Mouse (Mus musculus): ENCODE results near the gene Nlgn2. TPM values are rescaled to one million over a fixed set of nuclear protein-coding genes. Genes with fewer than 3 reads are reported as not detected.
A peak's percentile ranks its signal among the peaks of the same experiment; 100 is the strongest.

Gene Nlgn2
- polyA plus RNA-seq, 1 experiment, result 18.3 TPM

DNA sequence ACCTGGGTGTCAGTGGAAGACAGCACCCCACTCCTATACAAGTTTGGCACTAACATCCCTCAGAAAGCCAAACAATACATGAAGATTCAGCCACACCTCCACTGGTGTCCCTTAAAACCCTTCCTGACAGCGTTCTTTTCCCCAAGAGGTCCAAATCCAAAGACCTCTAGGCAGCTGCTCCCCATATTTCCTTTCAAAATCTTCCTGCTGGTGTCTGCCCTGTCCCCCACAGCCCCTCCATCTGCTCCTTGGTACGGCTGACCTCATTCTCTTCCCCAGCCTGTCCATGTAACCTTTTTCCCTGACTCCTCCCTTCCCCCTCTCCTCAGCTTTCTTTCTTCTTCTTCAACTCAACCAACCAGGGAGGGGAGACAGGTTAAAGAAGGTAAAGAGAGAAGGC is 14.1 kb downstream of the Nlgn2 start:
- DNase-seq (ENCODE audit: low spot score), result no peak

DNA sequence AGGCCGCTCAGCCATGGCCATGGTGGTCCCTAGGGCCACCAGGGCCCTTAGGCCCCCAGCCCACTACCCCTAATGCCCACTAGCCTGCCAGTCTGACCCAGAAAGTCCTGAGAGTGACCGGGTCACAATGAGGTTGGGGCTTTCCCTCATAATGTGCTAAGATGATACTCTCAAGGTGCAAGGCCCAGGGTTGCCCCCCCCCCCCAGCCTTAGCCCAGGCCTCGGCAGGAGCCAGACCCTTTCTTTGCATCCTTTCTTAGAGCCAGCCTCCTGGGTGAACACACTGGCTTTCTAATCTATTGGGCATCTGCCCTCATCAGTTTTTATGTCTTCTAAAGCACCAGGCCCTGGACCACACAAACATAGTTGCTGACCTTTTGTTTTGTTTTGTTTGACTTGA is 15.5 kb downstream of the Nlgn2 start, which contains the start of gene Spem1:
Gene Spem1, minus strand, starts transcription at position 101 of the 400 bp plus-strand sequence.
- no peak for DNase-seq (ENCODE audit: low spot score)

DNA sequence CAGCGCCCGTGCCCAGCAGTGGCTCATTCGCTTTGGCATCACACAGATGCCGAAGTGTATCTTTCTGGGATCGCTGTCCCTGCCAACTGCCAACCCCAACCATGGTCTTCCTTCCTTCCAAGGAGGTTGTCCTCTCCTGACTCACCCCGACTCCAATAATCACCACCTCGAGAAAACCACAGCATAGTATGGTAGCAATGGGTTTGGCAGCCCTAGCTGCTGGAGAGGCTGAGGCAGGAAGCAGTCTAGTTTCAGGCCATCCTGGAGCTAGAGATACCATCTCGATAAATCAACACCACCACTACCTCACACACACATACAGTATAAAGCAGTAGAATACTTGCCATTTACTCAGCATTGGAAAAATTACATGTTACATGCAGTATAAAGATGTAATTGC is 18.7 kb downstream of the Nlgn2 start:
- no peak for DNase-seq (ENCODE audit: low spot score)

DNA sequence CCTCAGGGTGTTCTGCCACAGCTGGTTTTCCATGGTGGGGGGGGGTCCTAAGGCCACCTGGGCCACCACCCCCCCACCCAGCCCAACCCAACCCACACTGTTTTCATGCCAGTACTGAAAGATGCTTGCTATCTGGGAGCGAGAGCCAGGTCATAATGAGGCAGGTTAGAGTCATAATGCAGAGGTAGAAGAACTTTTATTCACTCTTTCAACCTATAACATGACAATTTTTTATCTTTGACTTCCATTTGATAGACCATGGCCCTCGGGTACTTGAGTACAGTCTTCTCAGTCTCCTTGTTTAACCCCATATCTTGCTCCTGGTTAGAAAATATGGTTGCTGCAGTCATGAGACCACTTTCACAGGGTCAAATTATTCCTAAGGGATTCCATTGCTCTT is 19.2 kb downstream of the Nlgn2 start, which contains the start of gene Spem2:
Gene Spem2, minus strand, starts transcription at position 101 of the 400 bp plus-strand sequence.
- DNase-seq (ENCODE audit: low spot score), result no peak

DNA sequence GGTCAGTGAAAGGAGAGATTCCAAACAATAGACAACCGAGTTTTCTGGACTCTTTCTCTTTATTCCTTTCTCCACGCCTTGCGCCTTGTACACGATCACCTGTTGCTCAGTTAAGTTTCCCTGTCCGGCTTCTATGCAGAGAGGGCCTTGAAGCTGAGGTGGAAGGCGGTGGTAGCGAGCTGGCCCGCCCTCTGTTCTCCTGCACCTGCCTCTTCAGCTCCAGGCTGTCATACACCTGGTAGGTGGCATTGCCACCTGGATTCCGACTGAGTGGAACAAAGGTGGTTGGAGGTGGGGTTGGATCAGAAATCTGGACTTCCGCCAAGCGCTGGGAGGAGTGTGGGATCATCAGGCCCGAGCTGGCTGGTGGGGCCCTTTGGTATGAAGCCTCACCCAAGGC is 21.1 kb downstream of the Nlgn2 start:
- no peak for DNase-seq (ENCODE audit: low spot score)

DNA sequence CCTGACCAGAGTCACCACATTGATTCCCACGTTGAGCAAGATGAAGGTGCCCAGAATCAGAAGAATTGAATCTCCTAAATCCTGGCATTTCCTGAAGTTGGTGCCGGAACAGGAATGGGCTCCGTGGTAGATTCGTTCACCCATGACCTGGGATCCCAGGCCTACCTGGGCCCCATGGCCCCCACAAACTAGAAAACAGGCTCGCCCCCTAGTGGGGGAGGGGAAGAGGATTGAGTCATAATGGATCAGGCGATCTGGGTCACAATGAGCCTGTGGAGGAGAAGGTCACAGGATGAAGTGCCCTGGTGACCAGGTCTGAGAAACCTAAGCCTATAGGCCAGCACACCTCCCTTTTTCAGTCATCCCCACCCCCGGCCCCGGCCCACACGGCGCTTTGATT is 22.4 kb downstream of the Nlgn2 start, which contains the start of gene Gm39566:
Gene Gm39566, minus strand, starts transcription at position 144 of the 400 bp plus-strand sequence.
- DNase-seq (ENCODE audit: low spot score), result no peak

DNA sequence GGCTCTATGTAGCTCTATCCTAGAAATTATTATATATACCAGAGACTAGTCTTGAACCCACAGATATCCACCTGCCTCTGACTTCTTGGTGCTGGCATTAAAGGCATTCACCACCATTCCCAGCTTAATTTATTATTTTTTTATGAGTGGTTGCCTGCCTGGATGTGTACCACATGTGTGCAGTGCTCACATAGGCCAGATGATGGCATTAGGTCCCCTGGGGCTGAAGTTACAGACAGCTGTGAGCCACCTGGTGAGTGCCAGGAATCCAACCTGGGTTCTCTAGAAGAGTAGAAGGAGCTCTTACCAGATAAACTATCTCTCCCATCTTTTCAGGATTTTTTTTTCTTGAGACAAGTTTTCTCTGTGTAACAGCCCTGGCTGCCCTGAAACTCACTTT is 27.3 kb downstream of the Nlgn2 start:
- no peak for DNase-seq (ENCODE audit: low spot score)

DNA sequence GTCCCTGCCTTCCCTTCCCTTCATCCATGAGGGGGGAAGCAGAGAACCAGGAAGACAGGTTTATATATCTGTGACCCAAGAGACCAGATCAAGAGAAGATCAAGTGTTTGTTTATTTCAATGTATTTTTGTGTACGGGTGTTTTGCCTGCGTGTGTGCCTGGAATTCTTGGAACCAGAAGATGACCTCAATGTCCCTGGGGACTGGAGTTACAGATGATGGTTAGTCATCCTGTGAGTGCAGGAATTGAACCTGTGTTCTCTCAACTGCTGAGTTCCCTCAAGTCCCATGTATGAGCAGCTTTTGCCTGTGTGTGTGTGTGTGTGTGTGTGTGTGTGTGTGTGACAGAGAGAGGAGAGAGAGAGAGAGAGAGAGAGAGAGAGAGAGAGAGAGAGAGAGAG is 29.9 kb downstream of the Nlgn2 start:
- no peak for DNase-seq (ENCODE audit: low spot score)

DNA sequence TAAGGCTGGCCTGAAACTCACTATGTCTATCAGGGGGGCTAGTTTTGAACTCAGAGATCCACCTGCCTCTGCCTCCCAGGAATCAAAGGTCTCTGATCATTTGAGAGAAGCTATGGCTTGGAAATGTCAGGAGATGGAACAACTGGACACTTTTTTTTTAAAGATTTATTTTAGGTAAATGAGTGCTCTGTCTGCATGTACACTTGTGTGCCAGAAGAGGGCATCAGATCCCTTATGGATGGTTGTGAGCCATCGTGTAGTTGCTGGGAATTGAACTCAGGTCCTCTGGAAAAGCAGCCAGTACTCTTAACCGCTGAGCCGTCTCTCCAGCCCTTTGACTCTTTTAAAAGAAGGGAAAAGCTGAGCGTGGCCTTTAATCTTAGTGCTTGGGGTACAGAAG is 31.2 kb downstream of the Nlgn2 start:
- no peak for DNase-seq (ENCODE audit: low spot score)

DNA sequence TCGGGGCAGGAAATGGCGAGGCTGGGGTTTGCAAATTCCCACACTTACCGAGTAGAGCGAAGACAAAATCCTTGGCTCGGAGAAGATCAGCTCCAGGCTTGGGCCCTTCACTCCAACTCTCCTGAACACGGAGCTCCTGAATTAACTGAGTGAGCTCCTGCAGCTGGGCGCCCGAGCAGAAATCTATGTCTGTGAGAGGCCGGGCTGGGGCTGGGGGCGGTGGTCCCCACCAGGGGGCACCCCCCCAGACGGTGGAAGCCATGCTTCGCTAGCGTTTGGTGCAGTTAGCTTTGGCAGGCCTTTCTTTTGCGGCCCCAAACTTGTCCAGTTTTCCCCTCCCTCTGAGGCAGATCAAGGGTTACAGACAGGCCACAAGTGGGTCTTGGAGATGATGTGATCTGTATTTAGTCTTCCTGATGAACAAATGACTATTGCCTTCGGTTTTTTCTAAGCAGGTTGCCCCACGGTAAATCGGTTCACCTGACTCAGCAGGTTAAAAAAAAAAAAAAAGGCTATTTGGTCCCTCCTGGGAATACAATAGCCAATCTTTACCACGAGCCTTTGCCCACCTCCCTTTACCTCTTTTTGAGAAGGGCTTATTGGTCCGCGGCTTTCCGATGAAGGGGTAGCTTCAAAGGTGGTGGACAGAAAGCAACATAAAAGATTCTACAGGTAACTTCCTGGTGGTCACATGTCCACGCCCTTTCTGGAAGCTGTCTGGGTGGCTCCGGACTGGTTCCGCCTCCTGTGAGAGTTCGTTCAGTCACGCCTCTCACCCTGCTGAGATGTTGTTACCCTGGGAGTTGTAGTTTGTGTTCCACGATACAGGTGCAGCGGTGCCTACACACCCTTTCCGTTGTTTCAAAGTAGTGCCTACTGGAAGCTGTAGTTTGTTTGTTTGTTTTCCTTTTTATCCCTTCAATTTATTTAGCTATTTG is 32.3 kb downstream of the Nlgn2 start, which contains the start of gene Tmem102:
Gene Tmem102, minus strand, starts transcription at position 653 of the 938 bp plus-strand sequence.
- no peak for DNase-seq (ENCODE audit: low spot score)

DNA sequence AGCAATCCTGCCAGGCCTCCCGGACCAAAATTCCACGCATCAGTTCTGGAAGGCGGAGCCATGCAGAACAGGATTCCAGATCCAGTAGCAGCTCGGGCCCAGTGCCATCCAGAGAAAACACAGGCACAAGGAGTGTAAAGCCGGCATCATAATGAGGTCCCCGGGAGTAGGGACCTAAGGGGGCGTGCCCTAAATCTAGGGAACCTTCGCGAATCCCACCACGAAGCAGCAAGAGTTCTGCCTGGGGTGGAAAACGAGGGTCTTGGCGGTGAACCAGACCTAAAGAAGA is 33.0 kb downstream of the Nlgn2 start:
- no peak for DNase-seq (ENCODE audit: low spot score)

DNA sequence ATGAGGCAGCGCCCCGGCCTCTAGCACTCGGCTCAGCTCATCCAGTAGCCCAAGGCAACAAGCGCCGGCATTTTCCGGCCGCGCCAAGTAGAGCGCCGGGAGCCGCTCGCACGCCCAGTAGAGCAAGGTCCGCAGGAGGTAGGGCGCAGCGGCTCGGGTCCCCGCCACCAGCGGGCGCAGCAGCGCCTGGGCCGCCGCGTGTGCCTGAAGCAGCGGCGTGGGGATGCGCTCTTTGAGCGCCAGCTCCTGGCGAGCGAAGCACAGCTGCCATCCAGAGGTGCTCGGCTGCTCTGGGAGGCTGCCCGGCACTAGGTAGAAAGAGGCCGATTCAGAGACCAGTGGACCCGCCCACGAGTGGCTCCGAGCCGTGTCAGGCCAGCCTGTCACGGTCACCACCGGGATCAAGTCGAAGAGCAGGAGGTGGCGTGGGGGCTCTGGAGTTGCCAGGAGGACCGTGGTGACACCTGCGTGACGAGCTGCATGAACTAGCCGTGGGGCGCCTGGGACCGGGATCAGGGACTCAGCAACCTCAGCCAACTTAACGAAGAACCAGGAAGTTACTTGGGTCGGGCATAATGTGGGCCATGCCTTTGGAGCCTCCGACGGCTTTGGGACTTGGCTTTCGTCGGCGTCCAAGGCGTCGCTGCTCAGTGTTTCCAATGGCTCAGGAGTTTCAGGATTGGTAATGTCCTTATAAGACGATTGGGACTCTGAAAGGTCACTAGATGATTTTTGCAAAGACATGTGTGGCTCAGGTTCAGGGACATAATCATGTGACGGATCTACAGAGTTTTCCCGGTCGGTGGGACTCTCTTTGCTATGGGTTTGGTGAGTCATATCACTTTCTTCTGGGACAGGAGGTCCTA is 33.6 kb downstream of the Nlgn2 start:
- peak; percentile 66 for DNase-seq (ENCODE audit: low spot score)

DNA sequence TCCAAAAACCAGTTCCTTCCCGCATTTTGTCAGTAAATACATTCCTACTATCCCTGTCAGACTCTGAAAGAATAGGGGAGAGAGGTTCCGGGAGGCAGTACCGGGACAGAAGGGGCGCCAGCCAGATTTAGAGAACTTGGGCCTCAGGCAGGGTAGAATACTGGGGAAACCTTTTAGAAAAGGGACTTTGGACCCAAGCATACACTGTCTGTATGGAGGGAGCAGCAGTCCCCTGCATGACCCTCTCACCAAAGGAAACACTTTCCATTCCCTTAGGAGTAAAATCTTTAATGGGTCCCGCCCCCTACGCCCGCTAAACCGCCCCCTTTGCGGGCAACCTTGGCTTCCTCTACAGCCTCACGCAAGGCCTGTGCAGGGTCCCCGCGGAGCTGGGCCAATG is 34.3 kb downstream of the Nlgn2 start:
- no peak for DNase-seq (ENCODE audit: low spot score)

DNA sequence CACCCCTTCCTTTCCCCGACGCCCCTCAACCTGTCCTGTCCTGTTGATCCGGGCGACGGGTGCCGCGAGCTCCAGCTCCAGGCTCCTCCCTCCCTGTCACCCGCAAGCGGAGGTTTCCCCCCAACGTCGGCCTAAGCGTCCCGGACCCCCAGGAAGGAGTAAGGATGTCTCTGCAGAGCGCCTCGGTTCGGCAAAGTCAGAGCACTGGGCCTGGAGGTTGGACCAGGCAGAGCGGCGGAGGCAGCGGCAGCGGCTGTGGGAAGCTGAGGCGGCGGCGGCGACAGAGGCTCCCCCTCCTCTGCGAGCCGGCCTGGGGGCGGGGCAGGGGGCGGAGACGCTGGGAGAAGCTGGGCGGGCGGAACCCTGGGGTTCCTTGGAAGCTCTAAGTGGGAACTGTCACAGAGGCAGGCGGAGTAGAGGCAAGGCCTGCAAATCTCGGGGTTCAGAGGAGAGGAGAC is 34.9 kb downstream of the Nlgn2 start:
- DNase-seq (ENCODE audit: low spot score), result peak; percentile 75

DNA sequence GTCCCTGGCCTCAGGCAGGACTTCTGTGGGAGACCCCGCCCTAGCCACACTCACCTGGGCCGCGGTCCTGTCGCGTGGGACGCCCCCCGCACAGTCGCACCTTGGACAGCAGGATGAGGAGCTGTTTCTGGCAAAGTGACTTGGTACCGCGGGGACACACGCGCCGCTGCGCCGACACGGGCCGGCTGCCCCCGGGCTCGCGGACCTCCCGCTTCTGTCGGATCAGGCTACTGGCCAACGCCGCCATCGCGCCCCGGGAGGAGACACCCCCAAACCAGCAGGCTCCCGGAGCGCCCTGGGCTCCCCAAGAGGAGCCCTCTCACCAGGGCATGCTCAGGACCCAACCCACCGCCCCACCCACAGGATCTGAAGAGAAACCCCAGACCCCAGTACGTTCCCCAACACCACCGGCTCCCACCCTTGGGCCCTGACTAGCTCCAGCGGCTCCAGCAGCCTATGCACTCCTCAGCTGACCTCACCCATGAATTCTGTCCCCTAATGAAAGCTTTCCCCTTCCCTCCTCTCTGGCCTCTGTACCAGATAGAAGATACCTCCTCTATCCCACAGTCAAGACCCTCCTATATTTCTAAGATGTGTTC is 36.1 kb downstream of the Nlgn2 start, which contains the start of gene Fgf11:
Gene Fgf11, minus strand, starts transcription at position 479 of the 599 bp plus-strand sequence.
- no peak for DNase-seq (ENCODE audit: low spot score)

DNA sequence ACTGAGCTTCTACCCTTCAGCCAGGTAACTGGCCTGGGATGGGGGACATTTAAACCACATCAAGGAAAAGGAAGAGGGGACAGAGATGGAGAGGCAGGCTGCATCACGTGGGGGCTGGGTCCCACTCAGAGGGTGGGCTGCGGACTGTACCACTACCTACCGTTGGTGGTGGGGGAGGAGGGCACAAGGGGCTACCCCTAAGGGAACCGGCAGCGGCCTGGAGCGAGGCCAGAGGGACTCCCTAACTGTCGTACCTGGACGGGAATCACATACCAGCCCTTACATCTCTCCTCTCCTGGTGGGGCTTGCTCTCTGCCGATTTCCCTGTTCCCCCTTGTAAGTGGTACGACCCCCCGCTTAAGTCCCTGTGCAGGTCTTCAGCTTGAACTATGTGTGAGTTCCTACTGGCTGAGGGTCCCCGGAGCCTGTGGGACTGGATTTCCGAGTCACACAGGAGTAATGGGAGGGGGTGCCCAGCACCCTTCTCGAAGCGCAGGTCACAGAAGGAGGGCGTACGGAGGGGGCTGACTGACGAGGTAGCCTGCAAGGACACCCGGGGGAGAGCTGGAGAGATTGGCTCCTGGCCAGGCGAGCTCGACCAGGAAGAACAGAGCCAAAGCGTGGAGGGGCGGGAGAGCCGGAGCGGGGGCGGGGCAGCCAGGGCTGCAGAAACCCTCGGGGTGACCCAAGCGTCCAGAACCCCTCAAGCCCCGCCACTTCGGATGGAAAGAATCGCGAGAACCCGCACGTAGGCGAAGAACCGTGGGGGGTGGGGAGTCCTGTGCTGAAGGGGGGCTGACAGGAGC is 37.0 kb downstream of the Nlgn2 start:
- no peak for DNase-seq (ENCODE audit: low spot score)

DNA sequence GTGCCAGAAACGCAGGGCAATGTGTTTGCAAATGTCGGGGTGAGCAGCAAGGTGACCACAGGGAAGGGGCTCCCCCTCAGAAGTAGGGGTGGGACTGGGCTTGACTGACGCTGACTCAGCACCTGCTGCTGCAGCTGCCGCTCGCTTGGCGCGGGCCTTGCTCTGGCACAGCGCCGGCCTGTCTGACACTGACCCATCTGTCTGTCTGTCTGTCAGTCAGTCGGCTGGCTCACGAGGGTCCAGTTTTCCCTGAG is 37.5 kb downstream of the Nlgn2 start:
- DNase-seq (ENCODE audit: low spot score), result no peak

DNA sequence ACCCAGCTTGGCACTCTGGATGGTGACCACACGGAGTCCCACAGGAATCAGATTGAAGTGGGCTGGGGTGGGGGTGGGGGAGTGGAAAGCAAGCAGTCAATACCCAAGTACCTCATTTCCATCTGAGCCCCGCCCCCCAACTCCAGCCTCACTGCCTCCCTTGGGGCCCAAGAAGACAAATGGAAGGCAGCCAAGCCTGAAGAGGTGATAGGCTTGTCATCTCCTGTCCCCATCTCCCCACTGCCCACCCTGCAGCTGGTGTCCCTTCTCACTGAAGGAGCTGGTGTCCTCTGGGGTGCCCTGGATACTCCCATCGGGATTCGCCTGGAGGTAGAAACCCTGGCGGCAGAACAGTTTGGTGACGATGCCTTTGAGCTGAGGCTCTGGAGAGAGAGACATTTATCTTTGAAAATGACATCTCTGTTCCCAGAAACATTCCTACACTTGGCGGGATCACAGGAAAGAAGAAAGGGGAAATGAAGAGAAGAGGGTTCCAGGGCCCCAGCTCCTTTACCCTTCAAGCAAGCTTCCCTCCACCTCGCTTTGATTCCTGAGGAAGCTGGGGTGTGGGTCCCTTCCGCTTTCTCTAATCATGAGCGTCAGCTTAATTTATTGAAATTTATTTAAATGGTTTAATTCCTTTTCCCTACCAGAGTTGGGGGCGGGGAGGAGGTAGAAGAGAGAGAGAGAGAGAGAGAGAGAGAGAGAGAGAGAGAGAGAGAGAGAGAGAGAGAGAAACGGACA is 38.0 kb downstream of the Nlgn2 start:
- no peak for DNase-seq (ENCODE audit: low spot score)

DNA sequence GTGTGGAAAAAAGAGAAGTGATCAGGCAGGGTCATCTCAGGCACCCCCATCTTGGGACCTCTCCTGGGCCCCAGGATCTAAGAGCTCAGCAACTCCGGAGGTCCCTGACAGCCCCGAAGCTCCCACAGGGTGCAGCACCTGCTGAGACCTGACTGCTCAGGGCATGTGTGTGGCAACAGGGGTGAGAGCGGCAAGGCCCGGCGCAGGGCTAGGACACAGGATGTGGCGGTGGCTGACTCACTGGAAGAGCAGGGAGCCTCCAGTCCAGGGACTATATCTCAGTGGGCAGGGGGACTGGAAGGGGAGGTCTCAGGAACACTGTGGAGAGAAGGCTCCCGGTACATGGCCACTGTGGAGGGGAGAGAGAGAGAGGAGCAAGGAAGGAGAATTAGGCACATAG is 39.7 kb downstream of the Nlgn2 start:
- DNase-seq (ENCODE audit: low spot score), result no peak

DNA sequence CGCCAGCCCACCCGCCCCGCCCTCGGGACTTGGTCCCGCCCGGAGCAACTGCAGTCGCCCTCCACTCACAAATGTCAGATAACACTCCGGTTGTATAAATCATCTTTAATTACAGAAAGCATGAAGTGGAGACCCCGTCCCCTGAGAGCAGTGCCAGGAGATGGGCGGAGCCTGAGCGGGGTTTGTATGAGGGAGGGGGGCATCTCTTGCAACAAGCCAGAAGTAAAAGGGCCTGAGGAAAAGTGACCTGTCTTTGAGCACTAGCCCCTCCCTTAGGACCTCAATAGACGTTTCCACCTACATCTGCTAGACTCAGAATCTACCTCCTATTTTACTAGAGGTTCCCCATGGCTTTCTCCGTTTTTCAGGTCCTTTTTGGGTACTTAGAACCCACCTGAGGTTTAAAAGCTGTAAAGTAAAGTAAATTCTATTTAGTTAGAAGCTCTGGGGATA is 41.6 kb downstream of the Nlgn2 start:
- no peak for DNase-seq (ENCODE audit: low spot score)

Data from urinary bladder, adult 2 months (tissue).